Mouse (Mus musculus): ENCODE data around the gene Raph1.

Gene Raph1

GRCm38 (mm10) chr1:60566631-60567311 lies at the start of gene Raph1:
Gene Raph1, minus strand, starts transcription at chr1:60567104.
- peak; percentile 90 to 91 for DNase-seq (ENCODE audit: low spot score in 2 of 2)

- no peak for DNase-seq (ENCODE audit: low spot score in 2 of 2)
Measured at GRCm38 (mm10) chr1:60615703-60616102, 48.8 kb upstream of the Raph1 start.

GRCm38 (mm10) chr1:60614902-60615301 lies 48.0 kb upstream of the Raph1 start:
- DNase-seq (ENCODE audit: low spot score in 2 of 2): no peak

- peak; percentile 47 to 53 for DNase-seq (ENCODE audit: low spot score in 2 of 2)
Measured at GRCm38 (mm10) chr1:60611968-60612367, 45.1 kb upstream of the Raph1 start.

GRCm38 (mm10) chr1:60610631-60611030 lies 43.7 kb upstream of the Raph1 start:
- DNase-seq (ENCODE audit: low spot score in 2 of 2): no peak

- DNase-seq (ENCODE audit: low spot score in 2 of 2): peak; percentile 80 to 83
Measured at GRCm38 (mm10) chr1:60609011-60609775, 42.3 kb upstream of the Raph1 start.

- DNase-seq (ENCODE audit: low spot score in 2 of 2): no peak
Measured at GRCm38 (mm10) chr1:60604481-60605021, 37.6 kb upstream of the Raph1 start.

- DNase-seq (ENCODE audit: low spot score in 2 of 2): no peak
Measured at GRCm38 (mm10) chr1:60600682-60601081, 33.8 kb upstream of the Raph1 start.

GRCm38 (mm10) chr1:60599926-60600325 lies 33.0 kb upstream of the Raph1 start:
- no peak for DNase-seq (ENCODE audit: low spot score in 2 of 2)

GRCm38 (mm10) chr1:60599013-60599701 lies 32.3 kb upstream of the Raph1 start:
- DNase-seq (ENCODE audit: low spot score in 2 of 2): peak in 1 of 2 experiments; percentile 62

- no peak for DNase-seq (ENCODE audit: low spot score in 2 of 2)
Measured at GRCm38 (mm10) chr1:60596386-60597320, 29.7 kb upstream of the Raph1 start.

- DNase-seq (ENCODE audit: low spot score in 2 of 2): no peak
Measured at GRCm38 (mm10) chr1:60593101-60593500, 26.2 kb upstream of the Raph1 start.

GRCm38 (mm10) chr1:60588887-60589629 lies 22.2 kb upstream of the Raph1 start:
- no peak for DNase-seq (ENCODE audit: low spot score in 2 of 2)

- DNase-seq (ENCODE audit: low spot score in 2 of 2): no peak
Measured at GRCm38 (mm10) chr1:60580990-60581389, 14.1 kb upstream of the Raph1 start.

- peak in 1 of 2 experiments; percentile 52 for DNase-seq (ENCODE audit: low spot score in 2 of 2)
Measured at GRCm38 (mm10) chr1:60579886-60580285, 13.0 kb upstream of the Raph1 start.

GRCm38 (mm10) chr1:60572699-60573098 lies 5.8 kb upstream of the Raph1 start:
- DNase-seq (ENCODE audit: low spot score in 2 of 2): no peak

- no peak for DNase-seq (ENCODE audit: low spot score in 2 of 2)
Measured at GRCm38 (mm10) chr1:60569741-60570140, 2.8 kb upstream of the Raph1 start.

- no peak for DNase-seq (ENCODE audit: low spot score in 2 of 2)
Measured at GRCm38 (mm10) chr1:60569210-60569609, 2.3 kb upstream of the Raph1 start.

GRCm38 (mm10) chr1:60567321-60567720 lies 417 bp upstream of the Raph1 start:
- no peak for DNase-seq (ENCODE audit: low spot score in 2 of 2)

GRCm38 (mm10) chr1:60565931-60566630 lies 823 bp downstream of the Raph1 start:
- peak; percentile 59 to 63 for DNase-seq (ENCODE audit: low spot score in 2 of 2)
